Mouse (Mus musculus): Measurements from ENCODE around the gene Ksr2. TPM values are rescaled to one million over a fixed set of nuclear protein-coding genes. Genes with fewer than 3 reads are reported as not detected.
"Not testable (repeated sequence)": the region's sequence is repeated elsewhere in the genome, so short reads cannot be mapped to it uniquely, and the experiment has no call there.

Gene Ksr2
- 2.2 and 2.7 TPM in 2 replicates for polyA plus RNA-seq (2016; fragmentation: Nextera tagmentation; extraction: Ambion mirVana)

DNA sequence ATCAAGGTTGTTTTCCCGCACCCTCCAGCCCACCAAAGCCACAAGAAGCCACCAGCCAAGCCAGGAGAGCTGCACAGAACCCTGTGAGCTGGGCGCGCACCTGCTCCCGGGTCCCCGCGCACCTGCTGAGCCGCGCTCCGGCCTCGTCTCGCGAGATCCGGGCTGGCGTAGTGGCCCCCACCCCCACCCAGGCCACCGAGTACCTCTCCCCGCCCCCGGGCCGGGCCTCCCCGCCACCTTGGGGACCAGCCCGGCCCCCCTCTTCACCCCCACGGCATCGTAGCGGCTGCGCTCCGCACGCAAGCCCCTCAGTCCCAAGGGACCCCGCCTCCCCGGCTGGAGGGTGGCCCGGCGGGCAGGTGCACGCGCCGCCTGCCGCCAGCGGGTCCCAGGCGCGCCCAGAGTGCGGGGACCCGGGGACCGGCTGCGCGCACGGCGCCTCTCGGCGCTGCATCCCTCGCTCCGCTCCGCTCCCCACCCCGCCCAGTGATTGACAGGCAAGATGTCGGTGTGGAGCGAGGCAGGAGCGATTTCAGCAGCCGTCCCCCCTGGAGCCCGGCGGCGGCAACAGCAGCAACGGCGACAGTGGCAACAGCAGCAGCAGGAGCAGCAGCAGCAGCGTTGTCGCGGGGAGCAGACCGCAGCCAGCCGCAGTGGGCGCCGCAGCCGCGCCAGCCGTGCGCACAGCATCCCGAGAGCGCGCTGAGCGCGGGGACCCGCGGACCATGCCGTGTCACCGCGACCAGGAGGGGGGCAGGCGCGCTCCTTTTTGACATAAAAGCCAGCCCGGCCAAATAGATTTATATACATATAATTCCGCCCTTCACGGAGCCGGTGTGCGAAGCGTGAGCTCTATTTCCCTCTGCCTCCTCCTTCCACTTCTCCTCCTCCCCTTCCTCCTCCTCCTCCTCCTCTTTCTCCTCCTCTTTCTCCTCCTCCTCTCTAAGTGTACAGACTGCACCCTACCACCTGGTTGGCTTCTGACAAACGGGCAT, at the start of gene Ksr2:
TSS of gene Ksr2 (plus strand) at position 494 of the 995 bp plus-strand sequence.
- Histone ChIP-seq H3K4me1 (peaks cover 20% of the 10 kb centered on the region), H3K27me3 (peaks cover 47% of the 10 kb centered on the region), H3K4me2 (peak within 1 kb of the TSS; percentile 79), H3K9me3 (no peaks in the 10 kb centered on the region), H3K9ac (peak within 1 kb of the TSS; percentile 79), H3K4me3 (replicated peaks) (peak within 1 kb of the TSS; percentile 73), H3K27ac (peak within 1 kb of the TSS; percentile 97), H3K36me3 (replicated peaks) (no peaks in the 10 kb centered on the region)
- WGBS: 0% methylated on average over 79 of the region's 89 CpGs
- ATAC-seq (ENCODE audit: low FRiP score): peak; percentile 94

DNA sequence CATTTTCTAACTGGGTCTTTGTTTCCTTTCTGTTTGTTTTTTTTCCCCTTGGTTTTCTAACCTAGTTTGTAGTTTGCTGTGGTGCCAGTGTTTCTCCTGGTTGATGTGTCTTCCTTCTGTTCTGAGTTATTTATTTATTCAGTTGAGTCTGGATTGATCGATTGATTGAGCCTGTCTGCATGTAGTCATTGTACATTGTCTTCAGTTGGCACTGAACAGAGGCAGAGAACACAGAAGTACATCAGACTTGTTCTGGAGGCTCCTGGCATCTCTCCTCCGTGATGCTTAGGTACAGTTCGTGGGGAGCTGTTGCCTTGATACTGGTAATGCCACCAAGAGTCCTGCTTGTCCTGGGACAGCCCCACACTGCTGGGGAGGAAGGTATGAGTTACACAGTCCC, 49.0 kb upstream of the Ksr2 start:
- H3K9ac ChIP-seq: no peak overlapping the region
- no peak overlapping the region for H3K4me2 ChIP-seq
- H3K27ac ChIP-seq: no peak overlapping the region
- H3K27me3 ChIP-seq: no peaks in the 10 kb centered on the region
- peaks cover 60% of the 10 kb centered on the region for H3K36me3 ChIP-seq (replicated peaks)
- no peak for ATAC-seq (ENCODE audit: low FRiP score)
- no peaks in the 10 kb centered on the region for H3K9me3 ChIP-seq
- no peak overlapping the region for H3K4me3 ChIP-seq (replicated peaks)
- WGBS: 91% methylated on average over 3 of the region's 3 CpGs
- peaks cover 22% of the 10 kb centered on the region for H3K4me1 ChIP-seq

DNA sequence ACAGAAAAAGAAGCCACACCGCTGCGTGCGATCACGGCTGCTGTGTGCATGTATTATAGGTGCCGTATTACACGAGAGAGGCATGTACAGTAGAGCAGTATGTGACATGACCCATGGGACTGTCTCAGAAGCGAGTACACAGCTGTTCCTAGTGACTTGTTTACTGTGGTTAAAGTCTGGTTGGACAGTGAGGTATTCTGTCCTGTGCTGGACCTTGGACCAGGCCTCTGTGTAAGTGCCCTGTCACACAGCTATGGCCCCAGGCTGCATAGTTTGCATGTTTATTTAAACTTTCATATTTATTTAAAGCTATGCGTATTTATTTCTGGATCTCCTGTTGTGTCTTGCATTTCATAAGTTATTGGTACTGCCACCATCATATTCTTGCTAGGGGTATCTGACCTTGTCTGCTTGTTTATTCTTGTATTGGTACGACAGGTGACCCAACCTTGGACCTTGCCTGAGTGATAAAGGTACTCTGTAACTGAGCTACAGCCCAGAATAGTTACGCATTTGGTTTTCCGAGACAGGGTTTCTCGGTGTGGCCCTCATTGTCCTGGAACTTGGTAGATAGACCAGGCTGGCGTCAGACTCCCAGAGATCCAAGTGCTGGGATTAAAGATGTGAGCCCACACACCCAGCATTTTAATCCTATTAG, 47.8 kb upstream of the Ksr2 start:
- Histone ChIP-seq H3K4me3 (replicated peaks) (no peak overlapping the region), H3K27ac (no peak overlapping the region), H3K4me2 (no peak overlapping the region), H3K9me3 (no peaks in the 10 kb centered on the region), H3K4me1 (peaks cover 10% of the 10 kb centered on the region), H3K36me3 (replicated peaks) (peaks cover 71% of the 10 kb centered on the region), H3K27me3 (no peaks in the 10 kb centered on the region), H3K9ac (no peak overlapping the region)
- 91% methylated on average over 13 of the region's 13 CpGs for WGBS
- ATAC-seq (ENCODE audit: low FRiP score): no peak

DNA sequence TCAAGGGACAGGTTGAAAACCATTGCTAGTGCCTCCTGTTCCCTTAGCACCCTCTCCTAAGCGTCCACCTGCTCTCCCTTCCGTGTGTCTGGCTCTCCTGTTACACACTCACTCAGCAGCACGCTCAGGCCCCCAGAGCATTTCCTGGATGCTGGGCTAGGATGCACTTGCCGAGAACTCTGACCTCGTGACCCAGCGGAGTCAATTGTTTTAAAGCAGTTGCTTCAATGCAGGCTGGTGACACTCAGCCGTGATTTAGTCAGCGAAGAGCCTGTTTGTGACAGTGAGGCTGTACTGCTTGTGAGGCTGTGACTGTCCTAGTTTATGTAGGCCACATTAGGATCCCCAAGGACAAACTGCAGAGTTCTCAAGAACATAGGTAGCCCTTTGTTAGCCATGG, 46.6 kb upstream of the Ksr2 start:
- WGBS: 58% methylated on average over 8 of the region's 8 CpGs
- H3K27ac ChIP-seq: no peak overlapping the region
- peaks cover 82% of the 10 kb centered on the region for H3K36me3 ChIP-seq (replicated peaks)
- H3K4me1 ChIP-seq: peaks cover 3% of the 10 kb centered on the region; the same call in 1 of the 2 replicates
- H3K27me3 ChIP-seq: no peaks in the 10 kb centered on the region
- no peak overlapping the region for H3K9ac ChIP-seq
- no peak overlapping the region for H3K4me3 ChIP-seq (replicated peaks)
- no peak overlapping the region for H3K4me2 ChIP-seq
- no peak for ATAC-seq (ENCODE audit: low FRiP score)
- H3K9me3 ChIP-seq: no peaks in the 10 kb centered on the region

DNA sequence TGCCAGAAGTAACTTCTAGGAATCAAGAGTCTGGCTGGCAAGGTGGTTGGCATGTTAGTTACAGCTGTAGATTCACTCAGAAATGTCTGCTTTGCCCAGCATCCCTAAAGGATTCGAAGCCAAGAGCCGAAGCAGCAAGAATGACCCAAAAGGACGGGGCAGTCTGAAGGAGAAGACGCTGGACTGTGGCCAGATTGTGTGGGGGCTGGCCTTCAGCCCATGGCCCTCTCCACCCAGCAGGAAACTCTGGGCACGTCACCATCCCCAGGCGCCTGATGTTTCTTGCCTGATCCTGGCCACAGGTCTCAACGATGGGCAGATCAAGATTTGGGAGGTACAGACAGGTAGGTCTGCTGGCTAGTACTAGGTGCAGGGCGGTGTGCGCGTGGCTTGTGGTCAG, 43.2 kb upstream of the Ksr2 start:
- no peaks in the 10 kb centered on the region for H3K4me1 ChIP-seq
- H3K9ac ChIP-seq: no peak overlapping the region
- H3K36me3 ChIP-seq (replicated peaks): peaks cover 93% of the 10 kb centered on the region
- H3K9me3 ChIP-seq: no peaks in the 10 kb centered on the region
- H3K27me3 ChIP-seq: no peaks in the 10 kb centered on the region
- WGBS: 92% methylated on average over 10 of the region's 10 CpGs
- no peak overlapping the region for H3K27ac ChIP-seq
- ATAC-seq (ENCODE audit: low FRiP score): no peak
- no peak overlapping the region for H3K4me2 ChIP-seq
- H3K4me3 ChIP-seq (replicated peaks): no peak overlapping the region

DNA sequence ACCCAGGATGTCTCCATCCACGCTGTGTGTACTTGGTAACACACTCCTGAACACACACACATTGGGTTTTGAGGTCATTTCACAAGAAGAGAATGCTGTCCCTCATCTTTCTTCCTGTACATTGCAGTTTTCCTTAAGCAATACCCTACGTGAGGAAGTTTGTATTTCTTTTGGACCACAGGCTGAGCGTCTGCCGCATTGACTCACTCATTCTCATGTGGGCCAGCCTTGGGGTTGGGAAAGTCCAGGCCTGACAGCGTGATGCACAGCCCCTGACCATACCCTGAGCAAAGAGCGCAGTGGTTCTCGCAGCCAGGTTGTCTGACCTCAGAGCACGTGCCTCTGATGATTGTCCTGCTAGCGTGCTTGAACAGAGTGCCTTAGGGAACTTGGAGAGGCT, 40.4 kb upstream of the Ksr2 start:
- no peaks in the 10 kb centered on the region for H3K9me3 ChIP-seq
- H3K36me3 ChIP-seq (replicated peaks): peaks cover 94% of the 10 kb centered on the region
- ATAC-seq (ENCODE audit: low FRiP score): no peak

DNA sequence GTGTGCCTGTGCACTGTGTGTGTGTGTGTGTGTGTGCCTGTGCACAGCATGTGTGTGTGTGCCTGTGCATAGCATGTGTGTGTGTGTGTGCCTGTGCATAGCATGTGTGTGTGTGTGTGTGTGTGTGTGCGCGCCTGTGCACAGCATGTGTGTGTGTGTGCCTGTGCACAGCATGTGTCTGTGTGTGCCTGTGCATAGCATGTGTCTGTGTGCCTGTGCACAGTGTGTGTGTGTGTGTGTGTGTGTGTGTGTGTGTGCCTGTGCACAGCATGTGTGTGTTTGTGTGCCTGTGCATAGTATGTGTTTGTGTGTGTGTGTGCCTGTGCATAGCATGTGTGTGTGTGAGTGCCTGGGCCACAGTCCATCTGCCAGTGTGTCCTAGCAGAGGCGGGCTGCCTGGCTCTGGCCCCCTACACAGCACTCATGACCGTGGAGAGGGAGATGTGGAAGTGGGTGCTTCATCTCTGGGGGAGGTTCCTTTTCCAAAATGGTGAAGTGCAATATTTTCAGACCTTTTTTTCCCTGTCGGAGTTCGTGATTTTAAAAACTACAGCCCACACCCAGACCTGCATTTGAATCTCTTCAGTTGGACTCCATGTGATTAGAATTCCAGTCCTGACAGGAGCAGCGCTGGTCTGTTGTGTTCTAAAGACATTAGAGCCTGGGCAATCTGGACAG, 39.3 kb upstream of the Ksr2 start:
- peaks cover 94% of the 10 kb centered on the region for H3K36me3 ChIP-seq (replicated peaks)
- no peak overlapping the region for H3K4me2 ChIP-seq
- no peak overlapping the region for H3K27ac ChIP-seq

More for the DNA sequence above, 40.4 kb upstream of the Ksr2 start:
- no peak overlapping the region for H3K27ac ChIP-seq
- H3K9ac ChIP-seq: no peak overlapping the region
- H3K4me1 ChIP-seq: no peaks in the 10 kb centered on the region
- WGBS: 94% methylated on average over 9 of the region's 9 CpGs
- H3K4me2 ChIP-seq: no peak overlapping the region
- H3K27me3 ChIP-seq: no peaks in the 10 kb centered on the region
- no peak overlapping the region for H3K4me3 ChIP-seq (replicated peaks)

DNA sequence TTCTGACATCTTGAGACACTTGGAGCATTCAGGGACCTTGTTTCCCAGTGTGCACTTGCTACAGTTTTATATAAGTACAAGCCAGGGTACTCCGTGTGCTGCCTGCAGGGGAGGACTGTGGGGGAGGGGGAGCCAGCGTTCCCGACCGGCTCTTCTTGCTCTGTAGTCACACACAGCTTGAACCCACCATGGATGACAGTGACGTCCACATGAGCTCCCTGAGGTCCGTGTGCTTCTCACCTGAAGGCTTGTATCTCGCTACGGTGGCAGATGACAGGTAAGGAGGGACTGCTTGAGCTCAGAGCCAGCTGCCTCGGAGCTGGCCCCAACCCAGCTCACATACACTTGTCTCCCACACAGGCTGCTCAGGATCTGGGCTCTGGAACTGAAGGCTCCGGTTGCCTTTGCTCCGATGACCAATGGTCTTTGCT, 37.5 kb upstream of the Ksr2 start:
- no peaks in the 10 kb centered on the region for H3K9me3 ChIP-seq

More for the DNA sequence above, 39.3 kb upstream of the Ksr2 start:
- no peak for ATAC-seq (ENCODE audit: low FRiP score)
- no peaks in the 10 kb centered on the region for H3K9me3 ChIP-seq
- no peaks in the 10 kb centered on the region for H3K4me1 ChIP-seq
- no peak overlapping the region for H3K9ac ChIP-seq
- WGBS: 88% methylated on average over 7 of the region's 7 CpGs
- H3K4me3 ChIP-seq (replicated peaks): no peak overlapping the region
- H3K27me3 ChIP-seq: no peaks in the 10 kb centered on the region

DNA sequence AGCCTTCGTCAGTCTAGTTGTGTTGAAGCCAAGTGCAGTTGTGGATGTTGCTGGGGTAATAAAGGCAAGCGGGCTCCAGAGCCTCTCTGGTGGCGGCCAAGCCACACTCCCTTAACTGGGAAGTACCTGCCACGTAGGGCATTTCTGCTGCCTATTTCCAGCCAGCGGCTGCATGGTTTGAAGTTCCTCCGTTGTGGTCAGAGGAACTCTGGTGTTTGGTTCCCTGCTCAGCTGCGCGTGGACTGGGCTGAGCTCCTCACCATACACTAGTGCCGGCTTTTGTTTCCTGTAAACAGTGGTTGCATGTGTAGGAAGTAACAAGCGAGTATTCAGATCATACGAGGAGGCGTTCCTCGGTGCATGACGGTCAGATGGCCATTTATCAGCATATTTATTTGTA, 36.1 kb upstream of the Ksr2 start:
- H3K9me3 ChIP-seq; H3K4me3 ChIP-seq (replicated peaks); H3K27ac ChIP-seq; ATAC-seq (ENCODE audit: low FRiP score); H3K9ac ChIP-seq; H3K27me3 ChIP-seq; H3K4me2 ChIP-seq; H3K4me1 ChIP-seq: not testable (repeated sequence)
- H3K36me3 ChIP-seq (replicated peaks): peaks cover 96% of the 10 kb centered on the region
- WGBS: 92% methylated on average over 14 of the region's 14 CpGs

More for the DNA sequence above, 37.5 kb upstream of the Ksr2 start:
- Histone ChIP-seq H3K4me3 (replicated peaks) (no peak overlapping the region), H3K4me2 (no peak overlapping the region), H3K4me1 (no peaks in the 10 kb centered on the region), H3K27me3 (no peaks in the 10 kb centered on the region), H3K27ac (no peak overlapping the region), H3K9ac (no peak overlapping the region), H3K36me3 (replicated peaks) (peaks cover 96% of the 10 kb centered on the region)
- WGBS: 76% methylated on average over 11 of the region's 11 CpGs
- ATAC-seq (ENCODE audit: low FRiP score): no peak

DNA sequence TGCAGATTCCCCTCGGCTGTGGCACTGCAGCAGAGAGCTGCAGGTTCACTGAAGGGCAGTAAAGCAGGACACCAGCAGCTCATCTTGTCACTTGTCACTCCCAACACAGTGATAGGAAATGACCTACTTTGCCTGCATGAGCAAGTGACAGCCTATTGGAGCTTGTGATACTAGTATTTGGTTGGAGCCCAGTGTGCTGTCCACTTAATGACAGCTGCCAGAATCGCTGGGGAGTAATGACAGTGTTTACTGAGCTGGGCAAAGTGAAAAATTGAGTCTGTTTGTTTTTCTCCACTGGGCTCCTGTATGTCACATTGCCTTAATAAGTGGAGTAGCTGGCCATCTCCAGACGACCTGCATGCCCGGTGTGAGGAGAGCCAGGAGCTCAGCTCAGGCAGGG, 33.6 kb upstream of the Ksr2 start:
- ATAC-seq (ENCODE audit: low FRiP score): no peak
- Histone ChIP-seq H3K27ac (no peak overlapping the region), H3K9ac (no peak overlapping the region), H3K9me3 (no peaks in the 10 kb centered on the region), H3K4me2 (no peak overlapping the region), H3K4me3 (replicated peaks) (no peak overlapping the region), H3K4me1 (no peaks in the 10 kb centered on the region), H3K27me3 (no peaks in the 10 kb centered on the region), H3K36me3 (replicated peaks) (peaks cover 95% of the 10 kb centered on the region)
- WGBS: 86% methylated on average over 4 of the region's 4 CpGs

DNA sequence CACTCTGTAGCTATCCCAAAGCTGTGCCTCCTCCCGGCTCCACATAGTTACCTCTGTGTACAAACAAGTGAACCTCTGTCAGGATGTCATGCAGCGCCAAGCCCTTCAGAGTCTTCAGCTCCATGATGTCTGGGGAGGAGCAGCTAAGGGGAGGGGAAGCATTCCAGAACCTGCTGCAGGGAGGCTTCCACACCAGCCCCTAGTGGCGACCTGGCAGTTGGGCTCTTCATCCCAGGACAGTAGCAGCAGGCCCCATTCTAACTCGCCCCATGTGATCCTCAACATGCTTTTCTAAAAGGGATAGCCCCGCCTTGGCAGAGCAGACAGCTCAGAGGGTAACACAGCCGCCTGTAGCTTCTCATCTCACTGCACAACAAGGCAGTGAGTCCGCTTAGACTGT, 32.0 kb upstream of the Ksr2 start:
- no peak for ATAC-seq (ENCODE audit: low FRiP score)
- Histone ChIP-seq H3K27me3 (no peaks in the 10 kb centered on the region), H3K4me3 (replicated peaks) (no peak overlapping the region), H3K9ac (no peak overlapping the region), H3K36me3 (replicated peaks) (peaks cover 93% of the 10 kb centered on the region), H3K4me2 (no peak overlapping the region), H3K27ac (no peak overlapping the region), H3K4me1 (no peaks in the 10 kb centered on the region), H3K9me3 (no peaks in the 10 kb centered on the region)
- WGBS: 74% methylated on average over 7 of the region's 7 CpGs

DNA sequence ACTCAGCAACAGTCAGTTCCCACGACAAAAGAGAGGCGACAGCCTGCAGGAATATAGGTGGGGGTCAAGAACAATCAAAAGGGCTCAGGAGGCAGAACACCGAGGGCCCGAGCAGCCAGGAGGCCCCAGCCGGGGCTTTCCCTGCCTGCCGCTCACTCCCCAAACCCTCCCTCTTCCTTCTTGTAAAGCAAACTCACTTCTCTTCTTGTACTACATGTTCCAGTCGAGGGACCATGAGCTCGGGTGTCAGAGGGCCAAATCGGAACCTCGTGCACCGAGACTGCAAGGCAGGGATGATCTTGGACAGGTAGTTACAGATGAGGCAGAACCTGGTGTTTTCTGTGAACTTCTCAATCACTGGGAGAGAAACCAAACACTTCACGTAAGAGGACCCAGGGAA, 30.6 kb upstream of the Ksr2 start:
- ATAC-seq (ENCODE audit: low FRiP score): no peak

More for the DNA sequence above, 30.6 kb upstream of the Ksr2 start:
- peaks cover 82% of the 10 kb centered on the region for H3K36me3 ChIP-seq (replicated peaks)
- H3K27me3 ChIP-seq: no peaks in the 10 kb centered on the region
- peaks cover 11% of the 10 kb centered on the region for H3K4me1 ChIP-seq
- no peaks in the 10 kb centered on the region for H3K9me3 ChIP-seq
- no peak overlapping the region for H3K4me2 ChIP-seq
- H3K4me3 ChIP-seq (replicated peaks): no peak overlapping the region
- H3K9ac ChIP-seq: no peak overlapping the region
- H3K27ac ChIP-seq: no peak overlapping the region
- 86% methylated on average over 12 of the region's 12 CpGs for WGBS
